Mouse (Mus musculus): ENCODE measurements around the gene Trafd1. TPM values are rescaled to one million over a fixed set of nuclear protein-coding genes. Genes with fewer than 3 reads are reported as not detected.
A peak's percentile ranks its signal among the peaks of the same experiment; 100 is the strongest.

Gene Trafd1
- polyA plus RNA-seq, 1 experiment from 2014 or later: 76.7 TPM

DNA sequence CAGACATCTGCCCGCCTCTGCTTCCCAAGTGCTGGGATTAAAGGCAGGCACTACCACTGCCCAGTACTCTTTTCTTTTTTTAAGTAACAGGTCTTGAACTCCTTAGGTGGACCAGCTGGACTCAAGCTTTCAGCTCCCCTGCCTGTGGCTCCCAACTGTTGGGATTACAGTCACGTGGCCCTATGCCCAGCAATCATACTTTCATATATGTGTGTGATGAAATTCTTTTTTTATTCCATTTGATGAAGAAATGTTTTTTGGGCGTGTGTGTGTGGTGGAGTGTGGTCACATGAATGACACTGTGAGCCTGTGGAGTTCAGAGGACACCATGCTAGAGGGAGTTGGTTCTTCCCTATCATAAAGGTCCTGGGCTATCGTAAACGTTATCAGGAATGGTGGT is 14.1 kb upstream of the Trafd1 start:
- no peak overlapping the region for H3K4me3 ChIP-seq (ENCODE audit: low read depth, low read length)
- H3K4me1 ChIP-seq (replicated peaks; ENCODE audit: control insufficient read depth, insufficient read depth, low read length): no peaks in the 10 kb centered on the region; the same call in 1 of the 2 replicates
- DNase-seq (ENCODE audit: low spot score): no peak
- no peak overlapping the region for H3K27ac ChIP-seq (ENCODE audit: low read depth, low read length)
- WGBS: 88% methylated on average over 5 of the region's 5 CpGs
- no peaks in the 10 kb centered on the region for H3K9me3 ChIP-seq (ENCODE audit: control insufficient read depth, low read length)
- H3K9ac ChIP-seq (ENCODE audit: low read depth, low read length): no peak overlapping the region
- ATAC-seq (ENCODE audit: low FRiP score): no peak
- H3K36me3 ChIP-seq (ENCODE audit: control insufficient read depth, insufficient read depth, low read length): no peaks in the 10 kb centered on the region
- H3K4me2 ChIP-seq (replicated peaks; ENCODE audit: low read depth, low read length): no peak overlapping the region
- H3K27me3 ChIP-seq (ENCODE audit: control insufficient read depth, insufficient read depth, low read length): no peaks in the 10 kb centered on the region

DNA sequence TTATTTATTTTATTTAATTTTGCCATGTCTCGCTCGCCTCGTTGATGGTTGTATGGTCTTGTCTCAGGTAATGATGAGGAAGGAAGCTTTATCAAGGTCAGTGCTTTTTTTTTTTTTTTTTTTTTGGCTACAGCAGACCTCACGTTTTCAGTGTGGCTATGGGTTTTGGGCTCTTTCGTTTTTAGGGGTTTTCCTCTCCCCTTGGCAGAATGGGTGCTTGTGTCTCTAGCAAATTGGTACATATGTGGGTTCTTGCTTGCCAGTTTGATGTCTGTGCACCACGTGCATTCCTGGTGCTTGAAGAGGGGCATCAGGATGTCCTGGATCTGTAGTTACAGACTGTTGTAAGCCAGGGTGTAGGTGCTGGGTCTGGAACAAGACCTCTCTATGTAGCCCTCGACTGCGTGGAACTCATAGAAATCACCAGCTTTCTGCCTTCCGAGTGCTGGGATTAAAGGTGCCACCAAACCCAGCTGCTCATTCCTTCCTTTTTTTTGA is 13.6 kb upstream of the Trafd1 start:
- Histone ChIP-seq H3K4me1 (replicated peaks; ENCODE audit: control insufficient read depth, insufficient read depth, low read length) (no peaks in the 10 kb centered on the region; the same call in 1 of the 2 replicates), H3K36me3 (ENCODE audit: control insufficient read depth, insufficient read depth, low read length) (no peaks in the 10 kb centered on the region), H3K27ac (ENCODE audit: low read depth, low read length) (no peak overlapping the region), H3K9ac (ENCODE audit: low read depth, low read length) (peak overlapping the region; percentile 86), H3K9me3 (ENCODE audit: control insufficient read depth, low read length) (no peaks in the 10 kb centered on the region), H3K27me3 (ENCODE audit: control insufficient read depth, insufficient read depth, low read length) (no peaks in the 10 kb centered on the region), H3K4me3 (ENCODE audit: low read depth, low read length) (peak overlapping the region; percentile 97), H3K4me2 (replicated peaks; ENCODE audit: low read depth, low read length) (peak overlapping the region; percentile 89)
- 59% methylated on average over 9 of the region's 9 CpGs for WGBS
- ATAC-seq (ENCODE audit: low FRiP score) (no peak), DNase-seq (ENCODE audit: low spot score) (no peak)

DNA sequence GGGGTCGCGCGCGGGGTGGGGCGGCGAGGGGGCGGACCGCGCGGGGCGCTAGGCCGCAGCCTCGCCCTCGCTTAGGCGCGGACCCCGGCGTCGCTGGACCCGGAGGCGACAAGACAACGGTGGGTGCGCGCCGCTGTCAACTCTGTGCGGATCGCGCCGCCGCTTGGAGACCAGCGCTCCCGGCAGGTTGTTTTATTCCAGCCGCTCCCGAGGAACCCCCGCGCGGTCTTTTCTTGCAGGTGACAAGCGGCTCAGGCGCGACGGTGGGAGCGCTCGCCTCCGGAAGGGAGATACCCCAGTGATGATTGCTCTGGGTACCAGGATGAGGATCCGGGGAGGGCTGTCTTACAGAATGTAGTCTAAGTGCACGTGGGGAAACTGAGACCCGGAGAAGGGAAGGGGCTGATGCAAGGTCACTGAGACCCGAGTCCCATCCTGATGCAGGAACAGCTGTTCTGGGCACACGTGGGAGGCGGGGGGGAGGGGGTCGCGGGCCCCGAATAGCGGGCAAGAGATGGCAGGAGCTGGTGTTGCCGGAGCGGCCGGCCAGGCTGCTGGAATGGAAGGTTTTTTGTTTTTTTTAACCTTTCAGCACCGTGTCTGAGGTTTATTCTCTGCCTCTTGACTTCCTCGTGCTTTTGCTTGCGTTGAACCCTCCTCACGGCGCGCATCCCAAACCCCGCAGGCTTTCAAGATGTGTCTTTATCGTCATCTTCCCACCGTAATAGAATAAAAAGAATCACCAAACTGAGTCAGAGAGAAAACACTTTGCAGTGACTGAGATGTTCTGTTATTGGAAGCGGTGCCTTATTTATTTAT is 12.9 kb upstream of the Trafd1 start:
- Histone ChIP-seq H3K36me3 (ENCODE audit: control insufficient read depth, insufficient read depth, low read length) (no peaks in the 10 kb centered on the region), H3K4me2 (replicated peaks; ENCODE audit: low read depth, low read length) (peak overlapping the region; percentile 89), H3K27me3 (ENCODE audit: control insufficient read depth, insufficient read depth, low read length) (no peaks in the 10 kb centered on the region), H3K4me3 (ENCODE audit: low read depth, low read length) (peak overlapping the region; percentile 97), H3K9me3 (ENCODE audit: control insufficient read depth, low read length) (no peaks in the 10 kb centered on the region), H3K4me1 (replicated peaks; ENCODE audit: control insufficient read depth, insufficient read depth, low read length) (no peaks in the 10 kb centered on the region; the same call in 1 of the 2 replicates), H3K9ac (ENCODE audit: low read depth, low read length) (peak overlapping the region; percentile 86), H3K27ac (ENCODE audit: low read depth, low read length) (peak overlapping the region; percentile 39; the same call in 1 of the 2 replicates)
- ATAC-seq (ENCODE audit: low FRiP score) (peak; percentile 59), DNase-seq (ENCODE audit: low spot score) (peak; percentile 66)
- WGBS: 1% methylated on average over 57 of the region's 67 CpGs

DNA sequence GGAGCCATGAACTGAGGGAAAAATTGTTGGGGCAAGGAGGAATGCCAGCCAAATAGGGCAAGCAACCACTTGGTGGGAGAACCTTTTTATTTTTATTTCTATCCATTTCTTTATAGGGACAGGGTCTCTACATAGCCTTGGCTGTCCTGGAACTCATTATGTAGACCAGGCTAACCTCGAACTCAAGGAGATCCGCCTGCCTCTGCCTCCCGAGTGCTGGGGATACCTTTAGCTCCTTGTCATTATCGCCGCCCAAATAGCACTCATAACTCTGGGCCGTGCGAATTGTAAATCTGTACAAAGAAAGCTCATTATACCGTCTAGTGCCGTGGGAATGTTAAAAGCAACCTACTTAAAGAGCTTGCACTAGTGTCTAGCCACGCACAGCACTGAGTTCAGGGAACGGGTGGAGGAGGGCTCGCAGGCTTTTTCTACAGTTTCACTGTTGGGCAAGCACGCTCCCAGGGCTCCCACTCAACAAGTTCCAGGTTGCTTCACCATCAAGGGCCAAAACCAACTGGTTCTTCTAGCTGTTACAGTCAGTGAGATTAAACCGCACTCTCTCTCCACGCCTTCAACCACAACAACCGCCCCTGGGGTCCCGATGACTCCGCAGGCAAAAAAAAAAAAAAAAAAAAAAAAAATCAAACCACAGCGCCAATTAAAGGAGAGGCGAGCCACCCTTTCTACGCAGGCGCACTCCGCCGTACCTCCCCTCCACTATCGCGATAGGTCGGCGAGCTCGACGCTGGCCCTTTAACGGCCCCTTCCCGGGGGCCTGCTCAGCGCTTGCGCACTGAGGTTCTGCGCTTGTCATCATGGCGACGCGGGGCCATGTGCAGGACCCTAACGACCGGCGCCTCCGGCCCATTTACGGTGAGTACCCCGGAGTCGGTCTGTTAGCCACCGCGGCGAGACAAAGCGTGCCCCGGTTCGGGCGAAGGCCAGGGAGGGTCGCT is 12.0 kb upstream of the Trafd1 start, which contains the start of gene Naa25:
Naa25 (plus strand) TSS at position 750 of the 959 bp plus-strand sequence.
- Histone ChIP-seq H3K4me2 (replicated peaks; ENCODE audit: low read depth, low read length) (peak within 1 kb of the TSS; percentile 89), H3K27me3 (ENCODE audit: control insufficient read depth, insufficient read depth, low read length) (no peaks in the 10 kb centered on the region), H3K36me3 (ENCODE audit: control insufficient read depth, insufficient read depth, low read length) (no peaks in the 10 kb centered on the region), H3K4me1 (replicated peaks; ENCODE audit: control insufficient read depth, insufficient read depth, low read length) (no peaks in the 10 kb centered on the region; the same call in 1 of the 2 replicates), H3K27ac (ENCODE audit: low read depth, low read length) (peak within 1 kb of the TSS; percentile 70), H3K9me3 (ENCODE audit: control insufficient read depth, low read length) (no peaks in the 10 kb centered on the region), H3K9ac (ENCODE audit: low read depth, low read length) (peak within 1 kb of the TSS; percentile 86), H3K4me3 (ENCODE audit: low read depth, low read length) (peak within 1 kb of the TSS; percentile 97)
- ATAC-seq (ENCODE audit: low FRiP score) (peak; percentile 96), DNase-seq (ENCODE audit: low spot score) (peak; percentile 99)
- 11% methylated on average over 53 of the region's 53 CpGs for WGBS

DNA sequence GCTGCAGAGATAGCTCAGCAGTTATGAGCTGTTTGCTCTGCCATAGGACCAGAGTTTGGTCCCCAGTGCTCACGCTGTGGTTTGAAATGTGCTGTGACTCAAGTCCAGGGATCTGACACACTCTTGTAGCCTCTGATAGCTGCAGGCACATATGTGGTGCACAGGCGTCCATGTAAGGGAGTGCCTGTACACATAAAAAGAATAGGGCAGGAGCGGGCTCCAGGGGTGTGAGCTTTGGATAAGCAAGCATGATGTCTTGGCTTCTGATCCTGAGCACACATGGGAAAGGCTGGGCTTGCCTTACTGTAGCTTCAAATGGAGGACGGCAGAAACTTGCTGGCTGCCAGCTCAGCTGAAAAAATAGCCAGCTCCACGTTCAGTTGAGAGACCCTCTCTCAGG is 10.2 kb upstream of the Trafd1 start:
- Histone ChIP-seq H3K4me3 (ENCODE audit: low read depth, low read length) (no peak overlapping the region), H3K36me3 (ENCODE audit: control insufficient read depth, insufficient read depth, low read length) (no peaks in the 10 kb centered on the region), H3K27me3 (ENCODE audit: control insufficient read depth, insufficient read depth, low read length) (no peaks in the 10 kb centered on the region), H3K4me1 (replicated peaks; ENCODE audit: control insufficient read depth, insufficient read depth, low read length) (no peaks in the 10 kb centered on the region; the same call in 1 of the 2 replicates), H3K9me3 (ENCODE audit: control insufficient read depth, low read length) (no peaks in the 10 kb centered on the region), H3K4me2 (replicated peaks; ENCODE audit: low read depth, low read length) (no peak overlapping the region), H3K27ac (ENCODE audit: low read depth, low read length) (no peak overlapping the region), H3K9ac (ENCODE audit: low read depth, low read length) (no peak overlapping the region)
- WGBS: 85% methylated on average over 5 of the region's 5 CpGs
- DNase-seq (ENCODE audit: low spot score) (no peak), ATAC-seq (ENCODE audit: low FRiP score) (no peak)

DNA sequence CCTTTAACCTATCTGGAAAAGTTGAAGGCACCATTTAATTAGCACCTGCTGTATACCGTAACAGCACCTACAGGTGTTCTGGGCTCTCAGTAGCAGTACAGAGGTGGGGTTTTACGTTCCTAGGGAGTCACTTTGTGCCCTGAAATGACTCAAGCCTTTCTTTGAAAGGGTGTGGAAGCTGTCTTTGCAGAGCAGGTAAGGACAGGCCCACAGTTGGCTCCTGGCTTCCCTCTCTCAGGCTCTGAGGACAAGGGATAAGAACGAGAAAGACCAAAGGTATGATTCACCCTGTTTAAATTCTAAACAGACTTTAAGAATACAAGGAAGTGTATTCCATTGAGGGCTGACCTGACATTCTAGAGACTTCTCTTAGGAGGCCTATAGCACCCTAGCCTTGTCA is 8.0 kb upstream of the Trafd1 start:
- Histone ChIP-seq H3K27me3 (ENCODE audit: control insufficient read depth, insufficient read depth, low read length) (no peaks in the 10 kb centered on the region), H3K4me3 (ENCODE audit: low read depth, low read length) (no peak overlapping the region), H3K4me2 (replicated peaks; ENCODE audit: low read depth, low read length) (no peak overlapping the region), H3K9me3 (ENCODE audit: control insufficient read depth, low read length) (no peaks in the 10 kb centered on the region), H3K4me1 (replicated peaks; ENCODE audit: control insufficient read depth, insufficient read depth, low read length) (no peaks in the 10 kb centered on the region), H3K36me3 (ENCODE audit: control insufficient read depth, insufficient read depth, low read length) (no peaks in the 10 kb centered on the region), H3K9ac (ENCODE audit: low read depth, low read length) (no peak overlapping the region), H3K27ac (ENCODE audit: low read depth, low read length) (no peak overlapping the region)
- WGBS: 84% methylated on average over 3 of the region's 3 CpGs
- DNase-seq (ENCODE audit: low spot score): no peak
- ATAC-seq (ENCODE audit: low FRiP score): no peak

DNA sequence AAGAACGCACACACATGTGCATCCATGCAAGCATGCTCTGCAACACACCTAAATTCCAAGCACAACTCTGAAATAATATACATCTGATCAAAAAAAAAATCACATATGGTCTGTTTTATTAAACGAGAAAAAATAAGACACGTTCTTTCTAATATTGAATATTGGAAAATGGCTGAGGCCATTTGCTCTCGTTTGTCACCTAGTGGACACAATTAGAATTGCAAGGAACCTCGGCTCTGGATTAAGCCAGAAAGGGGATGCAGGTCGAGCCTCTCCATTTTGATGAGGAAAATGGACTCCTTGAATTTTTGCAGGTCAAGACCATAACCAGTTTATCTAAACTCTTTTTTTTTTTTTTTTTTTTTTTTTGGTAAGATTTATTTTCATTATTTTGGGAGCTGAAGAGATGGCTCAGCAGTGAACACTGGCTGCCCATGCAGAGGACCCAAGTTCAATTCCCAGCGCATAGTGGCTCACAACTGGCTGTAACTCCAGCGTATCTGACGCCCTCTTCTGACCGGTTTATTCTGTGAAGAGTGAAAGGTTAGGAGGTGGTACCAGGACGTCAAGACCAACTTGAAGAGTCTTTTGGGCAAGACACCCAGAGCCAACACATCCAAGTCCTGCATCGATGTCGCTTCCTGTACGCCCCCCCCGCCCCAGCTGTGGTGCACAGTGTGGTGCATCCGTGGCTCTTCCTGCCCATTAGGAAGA is 7.4 kb upstream of the Trafd1 start:
- Histone ChIP-seq H3K9ac (ENCODE audit: low read depth, low read length) (no peak overlapping the region), H3K9me3 (ENCODE audit: control insufficient read depth, low read length) (no peaks in the 10 kb centered on the region), H3K27me3 (ENCODE audit: control insufficient read depth, insufficient read depth, low read length) (no peaks in the 10 kb centered on the region), H3K27ac (ENCODE audit: low read depth, low read length) (no peak overlapping the region), H3K4me1 (replicated peaks; ENCODE audit: control insufficient read depth, insufficient read depth, low read length) (no peaks in the 10 kb centered on the region), H3K4me2 (replicated peaks; ENCODE audit: low read depth, low read length) (no peak overlapping the region), H3K36me3 (ENCODE audit: control insufficient read depth, insufficient read depth, low read length) (no peaks in the 10 kb centered on the region), H3K4me3 (ENCODE audit: low read depth, low read length) (no peak overlapping the region)
- WGBS: 59% methylated on average over 16 of the region's 16 CpGs
- DNase-seq (ENCODE audit: low spot score) (peak; percentile 66), ATAC-seq (ENCODE audit: low FRiP score) (no peak)

DNA sequence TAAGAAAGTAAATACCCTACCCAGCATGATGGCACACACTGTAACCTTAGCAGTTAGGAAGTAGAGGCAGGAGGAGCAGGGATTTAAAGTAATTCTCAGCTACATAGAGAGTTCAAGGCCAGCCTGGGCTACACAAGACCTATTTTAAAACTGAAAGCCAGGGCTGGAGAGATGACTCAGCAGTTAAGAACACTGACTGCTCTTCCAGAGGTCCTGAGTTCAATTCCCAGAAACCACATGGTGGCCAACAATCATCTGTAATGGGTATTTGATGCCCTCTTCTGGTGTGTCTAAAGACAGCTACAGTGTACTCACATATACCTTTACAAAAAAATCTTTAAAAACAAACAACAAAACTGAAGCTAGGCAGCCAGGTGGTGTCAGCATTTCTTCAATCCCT is 4.3 kb upstream of the Trafd1 start:
- Histone ChIP-seq H3K4me1 (replicated peaks; ENCODE audit: control insufficient read depth, insufficient read depth, low read length) (no peaks in the 10 kb centered on the region), H3K9ac (ENCODE audit: low read depth, low read length) (no peak overlapping the region), H3K4me3 (ENCODE audit: low read depth, low read length) (no peak overlapping the region), H3K27me3 (ENCODE audit: control insufficient read depth, insufficient read depth, low read length) (no peaks in the 10 kb centered on the region), H3K4me2 (replicated peaks; ENCODE audit: low read depth, low read length) (no peak overlapping the region), H3K9me3 (ENCODE audit: control insufficient read depth, low read length) (no peaks in the 10 kb centered on the region), H3K36me3 (ENCODE audit: control insufficient read depth, insufficient read depth, low read length) (no peaks in the 10 kb centered on the region), H3K27ac (ENCODE audit: low read depth, low read length) (no peak overlapping the region)
- no peak for ATAC-seq (ENCODE audit: low FRiP score)
- DNase-seq (ENCODE audit: low spot score): no peak
